Comparison of ENCODE assay signal across 11 mouse cellular contexts in genomic region chr12:53297946-53298840, GRCm38 (mm10). TPM values are rescaled to one million over a fixed set of nuclear protein-coding genes. Genes with fewer than 3 reads are reported as not detected.
DNase-seq lines count a peak whose midpoint lies in the region; ATAC-seq lines count a peak whose summit lies in the region.
"Had no signal": no experiment of that assay in that cellular context is flagged by ENCODE, and none has a peak within 500 bp of the region (broad histone marks: within the 10 kb centered on the region; RNA-seq: fewer than 3 reads in every experiment).

No protein-coding gene starts in this region.

- no peaks in the 10 kb centered on the region for H3K27me3 ChIP-seq in kidney, embryonic 15.5 days
- H3K27me3 ChIP-seq: limb, embryonic 12.5 days had no signal

- no peak overlapping the region for H3K9ac ChIP-seq in kidney, embryonic 15.5 days
- H3K9ac ChIP-seq: limb, embryonic 12.5 days had no signal

- WGBS in kidney, embryonic 15.5 days, result 66% methylated on average over 16 of the region's 16 CpGs

- ATAC-seq in kidney, embryonic 15.5 days (replicated peaks; ENCODE audit: low FRiP score), result no peak

- H3K9me3 ChIP-seq in kidney, embryonic 15.5 days (replicated peaks), result no peaks in the 10 kb centered on the region
- H3K9me3 ChIP-seq: limb, embryonic 12.5 days had no signal

- H3K4me3 ChIP-seq in kidney, embryonic 15.5 days (replicated peaks), result no peak overlapping the region
- H3K4me3 ChIP-seq: erythroblast, embryonic 14.5 days; limb, embryonic 12.5 days had no signal

- H3K36me3 ChIP-seq in kidney, embryonic 15.5 days, result no peaks in the 10 kb centered on the region
- H3K36me3 ChIP-seq: limb, embryonic 12.5 days had no signal

- no peak overlapping the region for H3K27ac ChIP-seq in kidney, embryonic 15.5 days
- H3K27ac ChIP-seq: limb, embryonic 12.5 days had no signal

- H3K4me2 ChIP-seq in kidney, embryonic 15.5 days, result peak overlapping the region; percentile 38
- H3K4me2 ChIP-seq: limb, embryonic 12.5 days had no signal

- peak; percentile 16 to 31 for DNase-seq in cerebellum, postnatal 10 days
- no peak for DNase-seq in cerebellum, adult 11 months
- no peak for DNase-seq in kidney, adult 18-20 months
- DNase-seq in right cerebral cortex, adult 18-20 months, result peak; percentile 26
- DNase-seq in right cerebral cortex, postnatal 14 days, result no peak
- no peak for DNase-seq in urinary bladder, adult 18-20 months (ENCODE audit: low spot score in 2 of 2)
- no peak for DNase-seq in cerebellum, postnatal 36 days
- DNase-seq: cerebellum, adult 18-20 months had no signal

- peaks cover 7% of the 10 kb centered on the region; the same call in 1 of the 2 replicates for H3K4me1 ChIP-seq in kidney, embryonic 15.5 days

RNA-seq across cellular contexts. Expression of gene Npas3, which starts 49.7 kb away (rescaled TPM):
- polyA plus RNA-seq in kidney, embryonic 15.5 days (2015; fragmentation: Nextera tagmentation; extraction: Ambion mirVana), result 0.96 and 1.1 TPM in 2 replicates
- polyA plus RNA-seq: erythroblast, embryonic 14.5 days had no signal

Comparison
In these comparisons a context has a peak if more than half of its experiments do, and no peak if none do; other contexts are left out.
1. DNase-seq: peak in cerebellum, postnatal 10 days (2 of 2) and right cerebral cortex, adult 18-20 months (single experiment); none in cerebellum, adult 11 months (single experiment), kidney, adult 18-20 months (single experiment), right cerebral cortex, postnatal 14 days (single experiment), urinary bladder, adult 18-20 months (0 of 2) and cerebellum, postnatal 36 days (0 of 2).